In the genomic region with DNA sequence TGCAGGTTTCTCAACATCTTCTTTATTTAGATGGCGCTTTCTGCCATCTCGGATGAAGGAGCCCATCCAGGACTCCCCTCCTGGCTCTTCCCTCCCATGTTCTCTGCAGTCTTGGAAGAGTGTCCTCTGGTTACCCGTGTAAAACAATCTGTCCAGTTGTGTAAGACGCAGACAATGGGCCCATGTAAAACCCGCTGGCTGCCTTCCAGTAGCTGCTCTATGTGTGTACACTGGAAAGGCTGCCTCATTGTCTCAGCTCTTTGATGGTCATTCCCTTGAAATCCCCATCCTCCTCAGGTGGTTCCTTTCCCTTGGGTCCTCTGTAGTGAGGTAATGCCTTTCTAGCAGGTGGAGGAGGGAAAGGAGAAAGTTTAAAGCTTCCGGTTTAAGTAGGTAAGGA, we compare ENCODE assay signal across 8 mouse cellular contexts.
DNase-seq lines count a peak whose midpoint lies in the region; ATAC-seq lines count a peak whose summit lies in the region.

No protein-coding gene starts in this region.

- H3K4me3 ChIP-seq in hindbrain, embryonic 14.5 days (replicated peaks; ENCODE audit: low read length) = no peak overlapping the region
- no peak overlapping the region for H3K4me3 ChIP-seq in hindbrain, embryonic 11.5 days (ENCODE audit: low read depth, low read length)
- H3K4me3 ChIP-seq in limb, embryonic 10.5 days = no peak overlapping the region
- no peak overlapping the region for H3K4me3 ChIP-seq in liver, embryonic 11.5 days (ENCODE audit: low read depth, low read length)

- no peaks in the 10 kb centered on the region for H3K4me1 ChIP-seq in hindbrain, embryonic 14.5 days (replicated peaks; ENCODE audit: control insufficient read depth, insufficient read depth, low read length)
- no peaks in the 10 kb centered on the region for H3K4me1 ChIP-seq in hindbrain, embryonic 11.5 days (replicated peaks; ENCODE audit: control insufficient read depth, insufficient read depth, low read length)
- peaks cover 6% of the 10 kb centered on the region; the same call in 1 of the 2 replicates for H3K4me1 ChIP-seq in limb, embryonic 10.5 days
- peaks cover 5% of the 10 kb centered on the region for H3K4me1 ChIP-seq in liver, embryonic 11.5 days (replicated peaks; ENCODE audit: control insufficient read depth, insufficient read depth, low read length)

- no peak overlapping the region for H3K9ac ChIP-seq in hindbrain, embryonic 14.5 days
- no peak overlapping the region for H3K9ac ChIP-seq in hindbrain, embryonic 11.5 days (ENCODE audit: low read depth, low read length)
- no peak overlapping the region for H3K9ac ChIP-seq in liver, embryonic 11.5 days (ENCODE audit: low read depth, low read length)

- no peak overlapping the region for H3K4me2 ChIP-seq in hindbrain, embryonic 14.5 days (replicated peaks)
- H3K4me2 ChIP-seq in hindbrain, embryonic 11.5 days (replicated peaks; ENCODE audit: low read depth, low read length) = no peak overlapping the region
- no peak overlapping the region for H3K4me2 ChIP-seq in liver, embryonic 11.5 days

- no peak overlapping the region for H3K27ac ChIP-seq in hindbrain, embryonic 14.5 days
- no peak overlapping the region for H3K27ac ChIP-seq in hindbrain, embryonic 11.5 days (ENCODE audit: low read depth, low read length)
- H3K27ac ChIP-seq in limb, embryonic 10.5 days = no peak overlapping the region
- no peak overlapping the region for H3K27ac ChIP-seq in liver, embryonic 11.5 days (ENCODE audit: low read depth, low read length)

- H3K27me3 ChIP-seq in hindbrain, embryonic 14.5 days (ENCODE audit: control insufficient read depth, insufficient read depth, low read length) = no peaks in the 10 kb centered on the region
- no peaks in the 10 kb centered on the region for H3K27me3 ChIP-seq in hindbrain, embryonic 11.5 days (ENCODE audit: control insufficient read depth, insufficient read depth, low read length)
- H3K27me3 ChIP-seq in limb, embryonic 10.5 days (ENCODE audit: low read depth, poor library complexity, severe bottlenecking) = no peaks in the 10 kb centered on the region
- H3K27me3 ChIP-seq in liver, embryonic 11.5 days (replicated peaks; ENCODE audit: control insufficient read depth, insufficient read depth, low read length) = no peaks in the 10 kb centered on the region

- 77% methylated on average over 6 of the region's 6 CpGs for WGBS in hindbrain, embryonic 14.5 days
- WGBS in hindbrain, embryonic 11.5 days = 88% methylated on average over 6 of the region's 6 CpGs
- WGBS in limb, embryonic 10.5 days = 96% methylated on average over 6 of the region's 6 CpGs
- 91% methylated on average over 6 of the region's 6 CpGs for WGBS in liver, embryonic 11.5 days

- no peaks in the 10 kb centered on the region for H3K9me3 ChIP-seq in hindbrain, embryonic 14.5 days (ENCODE audit: control insufficient read depth, low read length)
- H3K9me3 ChIP-seq in hindbrain, embryonic 11.5 days (ENCODE audit: control insufficient read depth, low read length) = no peaks in the 10 kb centered on the region
- no peaks in the 10 kb centered on the region for H3K9me3 ChIP-seq in limb, embryonic 10.5 days (replicated peaks)
- no peaks in the 10 kb centered on the region for H3K9me3 ChIP-seq in liver, embryonic 11.5 days (ENCODE audit: control insufficient read depth, low read length)

- H3K36me3 ChIP-seq in hindbrain, embryonic 14.5 days (replicated peaks; ENCODE audit: control insufficient read depth, insufficient read depth) = no peaks in the 10 kb centered on the region
- no peaks in the 10 kb centered on the region for H3K36me3 ChIP-seq in hindbrain, embryonic 11.5 days (ENCODE audit: control insufficient read depth, insufficient read depth, low read length)
- no peaks in the 10 kb centered on the region for H3K36me3 ChIP-seq in limb, embryonic 10.5 days
- no peaks in the 10 kb centered on the region for H3K36me3 ChIP-seq in liver, embryonic 11.5 days (ENCODE audit: control insufficient read depth, insufficient read depth, low read length)

- 0 out of 2 replicates have a peak, but pooled peaks have one; percentile 27 for ATAC-seq in hindbrain, embryonic 14.5 days (ENCODE audit: low FRiP score)
- no peak for ATAC-seq in hindbrain, embryonic 11.5 days (ENCODE audit: low FRiP score)
- no peak for ATAC-seq in liver, embryonic 11.5 days (replicated peaks; ENCODE audit: low FRiP score)

- no peak for DNase-seq in hindbrain, embryonic 14.5 days (ENCODE audit: low spot score)
- DNase-seq in hindbrain, embryonic 11.5 days (ENCODE audit: low spot score) = no peak
- peak; percentile 30 for DNase-seq in urinary bladder, postnatal 14 days (ENCODE audit: low spot score)
- DNase-seq in urinary bladder, adult 18-20 months (ENCODE audit: low spot score in 2 of 2) = no peak
- peak; percentile 88 for DNase-seq in layer of hippocampus, adult 9-11 months
- DNase-seq in limb, embryonic 10.5 days (ENCODE audit: low spot score) = no peak
- DNase-seq in ovary, postnatal 14 days (ENCODE audit: low spot score) = no peak
- DNase-seq in liver, embryonic 11.5 days (ENCODE audit: low spot score) = no peak

Comparison
In these comparisons a context has a peak if more than half of its experiments do, and no peak if none do; other contexts are left out.
1. DNase-seq: peak in urinary bladder, postnatal 14 days (single experiment) and layer of hippocampus, adult 9-11 months (single experiment); none in hindbrain, embryonic 14.5 days (single experiment), hindbrain, embryonic 11.5 days (single experiment), urinary bladder, adult 18-20 months (0 of 2), limb, embryonic 10.5 days (single experiment), ovary, postnatal 14 days (single experiment) and liver, embryonic 11.5 days (single experiment).